Mouse (Mus musculus) neural tube, embryonic 14.5 days (tissue): ENCODE data around the gene Arhgef10l. TPM values are rescaled to one million over a fixed set of nuclear protein-coding genes. Genes with fewer than 3 reads are reported as not detected.

Experiments used
- ATAC-seq: fragments of 200-750 bp; cut with Nextera tagmentation; 2 replicates; pipeline ENCODE4 v1.8.0; 2017; ENCODE audit warnings: low read depth, mild to moderate bottlenecking, moderate TSS enrichment, moderate library complexity
- H3K27ac ChIP-seq: fragments of 300-500 bp; sonication (generic); 2 replicates; pipeline ENCODE4 v1.5.1; 2014; ENCODE audit warnings: low read depth, mild to moderate bottlenecking, control low read depth, low read length, moderate library complexity, mixed read lengths
- H3K27me3 ChIP-seq: fragments of 300-500 bp; sonication (generic); 2 replicates; pipeline ENCODE4 v1.6.1; 2014; ENCODE audit warnings: low read length; ENCODE audit not compliant: control insufficient read depth, insufficient read depth
- H3K36me3 ChIP-seq: fragments of 300-500 bp; sonication (generic); 2 replicates; pipeline ENCODE4 v1.6.1; 2014; ENCODE audit warnings: low read length, mixed read lengths; ENCODE audit not compliant: control insufficient read depth, insufficient read depth
- H3K4me1 ChIP-seq: fragments of 300-500 bp; sonication (generic); 2 replicates; pipeline ENCODE4 v1.6.1; 2014; ENCODE audit warnings: low read length; ENCODE audit not compliant: control insufficient read depth, insufficient read depth
- H3K4me2 ChIP-seq: fragments of 300-500 bp; sonication (generic); 2 replicates; pipeline ENCODE4 v1.6.1; 2014; ENCODE audit warnings: mild to moderate bottlenecking, low read depth, low read length, control low read depth
- H3K4me3 ChIP-seq: fragments of 300-500 bp; sonication (generic); 2 replicates; pipeline ENCODE4 v1.5.1; 2014; ENCODE audit warnings: low read depth, low read length, control low read depth, mixed read lengths
- H3K9ac ChIP-seq: fragments of 300-500 bp; sonication (generic); replicated peaks from 2 replicates; pipeline ENCODE4 v1.6.1; 2014; ENCODE audit warnings: low read depth, mild to moderate bottlenecking, control low read depth, low read length, mixed read lengths
- H3K9me3 ChIP-seq: fragments of 300-500 bp; sonication (generic); 2 replicates; pipeline ENCODE4 v1.6.1; 2016; ENCODE audit warnings: low read length; ENCODE audit not compliant: control insufficient read depth
- WGBS: fragments of 180-500 bp; shearing (Covaris S2); extraction: QIAGEN DNeasy Blood & Tissue Kit; methylation state at CpG from one replicate; pipeline ENCODE4 v1.1.7; 2014; 5-methylcytosine and 5-hydroxymethylcytosine counted together
- polyA plus RNA-seq: library from polyadenylated mRNA; unstranded; fragments of >200 nt; fragmentation: Nextera tagmentation; extraction: Ambion mirVana; gene quantifications from 2 replicates; pipeline ENCODE4 v1.2.1, GENCODE M21; 2014

Arhgef10l gene
- polyA plus RNA-seq, 1 experiment from 2014 or later = 18.8 TPM

DNA sequence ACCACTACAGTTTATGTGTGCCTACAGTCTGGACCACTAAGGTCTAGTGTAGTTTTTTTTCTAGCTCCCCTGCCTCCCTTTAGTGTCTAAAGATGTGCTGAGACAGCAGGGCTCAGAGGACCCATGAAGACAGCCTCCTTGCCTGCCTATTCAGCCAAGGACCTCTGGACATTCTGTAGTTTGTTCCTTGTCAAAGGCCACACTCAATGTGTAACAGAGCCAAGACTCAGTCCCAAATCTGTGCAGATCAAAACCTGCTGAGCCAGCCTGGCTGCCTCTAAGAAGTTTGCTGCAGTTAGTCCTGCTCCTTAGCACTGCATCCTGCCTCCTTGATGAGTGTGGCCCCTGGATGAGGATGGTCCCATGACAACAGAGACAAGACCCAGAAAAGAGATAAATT lies 156.0 kb downstream of the Arhgef10l start:
- 0 out of 2 replicates have a peak, but pooled peaks cover 13% of the 10 kb centered on the region for H3K36me3 ChIP-seq
- H3K27me3 ChIP-seq = no peaks in the 10 kb centered on the region
- no peak overlapping the region for H3K27ac ChIP-seq
- H3K9ac ChIP-seq = no peak overlapping the region
- H3K4me1 ChIP-seq = peaks cover 9% of the 10 kb centered on the region; the same call in 1 of the 2 replicates
- ATAC-seq = no peak
- H3K4me3 ChIP-seq = no peak overlapping the region
- H3K9me3 ChIP-seq = no peaks in the 10 kb centered on the region
- H3K4me2 ChIP-seq = no peak overlapping the region

GRCm38 (mm10) chr4:140507172-140507714 lies 158.6 kb downstream of the Arhgef10l start:
- 47% methylated on average over 15 of the region's 15 CpGs for WGBS
- no peaks in the 10 kb centered on the region for H3K27me3 ChIP-seq
- peaks cover 9% of the 10 kb centered on the region; the same call in 1 of the 2 replicates for H3K4me1 ChIP-seq
- 0 out of 2 replicates have a peak, but pooled peaks cover 1% of the 10 kb centered on the region for H3K36me3 ChIP-seq
- no peak overlapping the region for H3K4me3 ChIP-seq
- no peaks in the 10 kb centered on the region for H3K9me3 ChIP-seq
- no peak for ATAC-seq
- no peak overlapping the region for H3K9ac ChIP-seq
- H3K4me2 ChIP-seq = no peak overlapping the region
- H3K27ac ChIP-seq = 0 out of 2 replicates have a peak overlapping the region, but pooled peaks have one; percentile 22

DNA sequence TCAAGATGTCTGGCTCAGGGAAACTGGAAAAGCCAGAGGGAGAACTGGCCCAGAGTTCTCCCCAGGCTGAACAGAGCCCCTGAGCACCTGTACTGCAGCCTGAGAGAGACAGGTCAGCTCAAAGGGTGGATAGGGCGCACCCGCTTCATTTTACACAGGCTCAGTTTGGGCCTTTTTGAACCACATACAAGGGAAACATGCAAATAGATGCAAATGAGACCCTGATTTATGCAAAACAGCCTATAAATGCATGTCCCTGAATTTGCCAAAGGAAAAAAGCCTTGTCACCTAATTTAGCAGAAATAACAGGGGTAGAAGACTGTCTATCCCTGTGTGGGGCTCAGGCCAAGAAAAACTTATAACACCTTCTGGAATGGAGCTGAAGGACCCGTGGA lies 160.2 kb downstream of the Arhgef10l start:
- no peak overlapping the region for H3K4me2 ChIP-seq
- WGBS = 55% methylated on average over 3 of the region's 3 CpGs
- ATAC-seq = no peak
- H3K27me3 ChIP-seq = no peaks in the 10 kb centered on the region
- H3K27ac ChIP-seq = peak overlapping the region; percentile 55
- no peak overlapping the region; the same call in 1 of the 2 replicates for H3K9ac ChIP-seq
- H3K4me3 ChIP-seq = no peak overlapping the region
- H3K4me1 ChIP-seq = peaks cover 9% of the 10 kb centered on the region; the same call in 1 of the 2 replicates
- no peaks in the 10 kb centered on the region for H3K9me3 ChIP-seq
- no peaks in the 10 kb centered on the region for H3K36me3 ChIP-seq

- Histone ChIP-seq H3K27ac (peak overlapping the region; percentile 55), H3K4me3 (no peak overlapping the region), H3K4me2 (no peak overlapping the region), H3K36me3 (no peaks in the 10 kb centered on the region), H3K9ac (no peak overlapping the region; the same call in 1 of the 2 replicates), H3K9me3 (no peaks in the 10 kb centered on the region), H3K4me1 (peaks cover 9% of the 10 kb centered on the region; the same call in 1 of the 2 replicates), H3K27me3 (no peaks in the 10 kb centered on the region)
- WGBS = 27% methylated on average over 17 of the region's 19 CpGs
- ATAC-seq = 0 out of 2 replicates have a peak, but pooled peaks have one; percentile 33
Measured at GRCm38 (mm10) chr4:140504921-140505607, 160.7 kb downstream of the Arhgef10l start.

DNA sequence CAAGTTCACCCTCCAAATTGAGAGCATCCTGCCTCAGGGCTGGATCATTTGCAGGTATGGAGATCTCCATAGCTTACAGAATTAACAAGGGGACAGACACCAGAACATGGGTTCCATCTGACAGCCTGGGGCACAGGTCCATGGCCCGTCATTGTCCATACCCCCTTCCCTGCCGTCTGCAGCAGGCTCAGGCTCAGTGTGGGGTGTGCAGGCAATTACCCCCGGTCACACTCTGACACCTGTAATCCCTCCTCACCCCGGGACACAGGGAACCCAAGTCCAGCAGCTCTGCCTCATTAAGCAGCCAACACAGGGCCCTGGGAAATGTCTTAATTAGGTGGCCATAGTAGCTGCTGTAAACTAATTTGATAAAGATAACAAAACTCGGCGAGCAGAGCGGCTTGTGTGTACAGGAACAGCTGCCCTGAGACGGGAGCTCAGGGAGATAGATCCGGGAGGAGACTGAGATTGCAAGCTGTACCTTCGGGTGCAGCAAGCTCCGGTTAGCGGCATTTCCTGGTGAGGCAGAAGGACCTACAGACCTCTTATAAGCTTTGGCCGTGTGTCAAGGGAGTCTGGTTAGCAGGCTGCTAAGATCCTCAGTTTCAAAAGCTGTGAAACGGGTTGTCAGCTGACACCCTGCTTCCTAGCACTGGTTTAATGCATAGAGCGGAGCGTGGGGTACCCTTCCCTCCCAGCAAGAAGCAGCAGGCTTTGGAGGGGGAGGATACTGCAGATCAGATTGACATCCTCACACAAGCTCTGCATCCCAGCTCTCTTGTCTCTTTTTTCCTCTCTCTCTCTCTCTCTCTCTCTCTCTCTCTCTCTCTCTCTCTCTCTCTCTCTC lies 161.5 kb downstream of the Arhgef10l start:
- Histone ChIP-seq H3K36me3 (no peaks in the 10 kb centered on the region), H3K4me3 (no peak overlapping the region), H3K27me3 (no peaks in the 10 kb centered on the region), H3K9ac (no peak overlapping the region), H3K27ac (peak overlapping the region; percentile 18; the same call in 1 of the 2 replicates), H3K4me2 (no peak overlapping the region), H3K9me3 (no peaks in the 10 kb centered on the region), H3K4me1 (peaks cover 9% of the 10 kb centered on the region; the same call in 1 of the 2 replicates)
- no peak for ATAC-seq
- WGBS = 22% methylated on average over 16 of the region's 16 CpGs

GRCm38 (mm10) chr4:140500766-140501165 lies 165.0 kb downstream of the Arhgef10l start:
- H3K27me3 ChIP-seq = no peaks in the 10 kb centered on the region
- 58% methylated on average over 7 of the region's 7 CpGs for WGBS

GRCm38 (mm10) chr4:140499571-140499970 lies 166.2 kb downstream of the Arhgef10l start:
- Histone ChIP-seq H3K27me3 (no peaks in the 10 kb centered on the region), H3K36me3 (no peaks in the 10 kb centered on the region), H3K4me2 (no peak overlapping the region), H3K9ac (no peak overlapping the region), H3K4me1 (0 out of 2 replicates have a peak, but pooled peaks cover 7% of the 10 kb centered on the region), H3K27ac (no peak overlapping the region), H3K4me3 (no peak overlapping the region), H3K9me3 (no peaks in the 10 kb centered on the region)
- ATAC-seq = no peak
- WGBS = 86% methylated on average over 6 of the region's 6 CpGs

More at GRCm38 (mm10) chr4:140500766-140501165, 165.0 kb downstream of the Arhgef10l start:
- Histone ChIP-seq H3K4me3 (no peak overlapping the region), H3K9ac (no peak overlapping the region), H3K9me3 (no peaks in the 10 kb centered on the region), H3K27ac (no peak overlapping the region), H3K36me3 (no peaks in the 10 kb centered on the region), H3K4me2 (no peak overlapping the region), H3K4me1 (peaks cover 16% of the 10 kb centered on the region; the same call in 1 of the 2 replicates)
- no peak for ATAC-seq

DNA sequence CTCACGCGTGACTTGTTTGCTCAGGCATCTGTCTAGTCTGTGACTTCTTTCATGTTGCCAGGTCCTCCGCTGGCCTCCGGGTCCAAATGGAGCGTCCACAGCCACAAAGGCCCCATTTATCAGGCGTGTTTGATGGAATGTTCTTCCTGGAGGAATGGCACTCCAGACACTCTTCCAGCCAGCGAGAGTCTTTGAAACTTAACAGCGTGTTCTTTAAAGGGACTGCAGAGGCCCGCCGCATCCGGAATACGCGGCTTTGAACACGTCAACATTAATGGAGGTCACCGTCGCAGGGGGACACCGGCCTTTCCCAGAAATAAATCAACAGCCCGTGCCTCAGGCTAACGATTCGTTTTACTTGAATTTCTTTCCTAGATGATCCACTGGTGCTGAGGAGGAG lies 168.6 kb downstream of the Arhgef10l start:
- WGBS = 19% methylated on average over 20 of the region's 20 CpGs
- no peaks in the 10 kb centered on the region for H3K36me3 ChIP-seq
- no peaks in the 10 kb centered on the region for H3K27me3 ChIP-seq

More for the DNA sequence above, 168.6 kb downstream of the Arhgef10l start:
- Histone ChIP-seq H3K4me3 (no peak overlapping the region), H3K9ac (no peak overlapping the region), H3K4me1 (0 out of 2 replicates have a peak, but pooled peaks cover 7% of the 10 kb centered on the region), H3K27ac (no peak overlapping the region), H3K4me2 (no peak overlapping the region), H3K9me3 (no peaks in the 10 kb centered on the region)
- no peak for ATAC-seq
